Mouse (Mus musculus): ENCODE measurements around the gene Chac2. TPM values are rescaled to one million over a fixed set of nuclear protein-coding genes. Genes with fewer than 3 reads are reported as not detected.
A peak's percentile ranks its signal among the peaks of the same experiment; 100 is the strongest.
"Not testable (repeated sequence)": the region's sequence is repeated elsewhere in the genome, so short reads cannot be mapped to it uniquely, and the experiment has no call there.

Gene Chac2
- 16.9 and 21.4 TPM in 2 replicates for polyA plus RNA-seq (2014; fragmentation: Nextera tagmentation; extraction: Ambion mirVana)

- Histone ChIP-seq H3K36me3 (ENCODE audit: control insufficient read depth, insufficient read depth, low read length) (no peaks in the 10 kb centered on the region), H3K9ac (replicated peaks; ENCODE audit: low read depth, low read length) (peak within 1 kb of the TSS; percentile 57; the same call in 1 of the 2 replicates), H3K9me3 (ENCODE audit: control insufficient read depth, low read depth, low read length) (no peaks in the 10 kb centered on the region), H3K27ac (ENCODE audit: low read length) (peak within 1 kb of the TSS; percentile 40; the same call in 1 of the 2 replicates), H3K4me2 (replicated peaks; ENCODE audit: low read depth, low read length) (peak within 1 kb of the TSS; percentile 72), H3K4me1 (ENCODE audit: control insufficient read depth, insufficient read depth, low read length) (0 out of 2 replicates have a peak, but pooled peaks cover 3% of the 10 kb centered on the region), H3K4me3 (ENCODE audit: low read depth, low read length) (peak within 1 kb of the TSS; percentile 57), H3K27me3 (ENCODE audit: control insufficient read depth, insufficient read depth, low read length) (no peaks in the 10 kb centered on the region)
- peak; percentile 99 for ATAC-seq (ENCODE audit: insufficient number of reproducible peaks, insufficient read depth, low FRiP score, low read depth)
- WGBS, result under 1% methylated on average over 22 of the region's 22 CpGs
These were observed at the start of gene Chac2 for GRCm38 (mm10) chr11:30985877-30986624. Chac2 (minus strand) TSS chr11:30986350.

- Histone ChIP-seq H3K36me3 (ENCODE audit: control insufficient read depth, insufficient read depth, low read length) (no peaks in the 10 kb centered on the region), H3K27me3 (ENCODE audit: control insufficient read depth, insufficient read depth, low read length) (no peaks in the 10 kb centered on the region), H3K27ac (ENCODE audit: low read length) (no peak overlapping the region), H3K4me2 (replicated peaks; ENCODE audit: low read depth, low read length) (no peak overlapping the region), H3K4me1 (ENCODE audit: control insufficient read depth, insufficient read depth, low read length) (no peaks in the 10 kb centered on the region), H3K9me3 (ENCODE audit: control insufficient read depth, low read depth, low read length) (no peaks in the 10 kb centered on the region), H3K4me3 (ENCODE audit: low read depth, low read length) (no peak overlapping the region), H3K9ac (replicated peaks; ENCODE audit: low read depth, low read length) (no peak overlapping the region)
- ATAC-seq (ENCODE audit: insufficient number of reproducible peaks, insufficient read depth, low FRiP score, low read depth), result no peak
- 98% methylated on average over 4 of the region's 4 CpGs for WGBS
These were observed 48.8 kb upstream of the Chac2 start for GRCm38 (mm10) chr11:31034958-31035357.

- 71% methylated on average over 15 of the region's 15 CpGs for WGBS
- not testable (repeated sequence) for H3K27ac ChIP-seq (ENCODE audit: low read length); H3K4me3 ChIP-seq (ENCODE audit: low read depth, low read length); H3K27me3 ChIP-seq (ENCODE audit: control insufficient read depth, insufficient read depth, low read length); ATAC-seq (ENCODE audit: insufficient number of reproducible peaks, insufficient read depth, low FRiP score, low read depth); H3K4me2 ChIP-seq (replicated peaks; ENCODE audit: low read depth, low read length); H3K4me1 ChIP-seq (ENCODE audit: control insufficient read depth, insufficient read depth, low read length); H3K36me3 ChIP-seq (ENCODE audit: control insufficient read depth, insufficient read depth, low read length); H3K9ac ChIP-seq (replicated peaks; ENCODE audit: low read depth, low read length); H3K9me3 ChIP-seq (ENCODE audit: control insufficient read depth, low read depth, low read length)
These were observed 31.3 kb upstream of the Chac2 start for GRCm38 (mm10) chr11:31017466-31017865.

GRCm38 (mm10) chr11:31009668-31010067 is 23.5 kb upstream of the Chac2 start:
- not testable (repeated sequence) for H3K4me3 ChIP-seq (ENCODE audit: low read depth, low read length); H3K9ac ChIP-seq (replicated peaks; ENCODE audit: low read depth, low read length); H3K4me1 ChIP-seq (ENCODE audit: control insufficient read depth, insufficient read depth, low read length); H3K27me3 ChIP-seq (ENCODE audit: control insufficient read depth, insufficient read depth, low read length); ATAC-seq (ENCODE audit: insufficient number of reproducible peaks, insufficient read depth, low FRiP score, low read depth); H3K4me2 ChIP-seq (replicated peaks; ENCODE audit: low read depth, low read length); H3K36me3 ChIP-seq (ENCODE audit: control insufficient read depth, insufficient read depth, low read length); H3K27ac ChIP-seq (ENCODE audit: low read length); H3K9me3 ChIP-seq (ENCODE audit: control insufficient read depth, low read depth, low read length)
- 95% methylated on average over 1 of the region's 1 CpGs for WGBS

- Histone ChIP-seq H3K27me3 (ENCODE audit: control insufficient read depth, insufficient read depth, low read length) (no peaks in the 10 kb centered on the region), H3K4me3 (ENCODE audit: low read depth, low read length) (no peak overlapping the region), H3K4me2 (replicated peaks; ENCODE audit: low read depth, low read length) (no peak overlapping the region), H3K9me3 (ENCODE audit: control insufficient read depth, low read depth, low read length) (no peaks in the 10 kb centered on the region), H3K36me3 (ENCODE audit: control insufficient read depth, insufficient read depth, low read length) (no peaks in the 10 kb centered on the region), H3K4me1 (ENCODE audit: control insufficient read depth, insufficient read depth, low read length) (no peaks in the 10 kb centered on the region), H3K27ac (ENCODE audit: low read length) (no peak overlapping the region), H3K9ac (replicated peaks; ENCODE audit: low read depth, low read length) (no peak overlapping the region)
- ATAC-seq (ENCODE audit: insufficient number of reproducible peaks, insufficient read depth, low FRiP score, low read depth), result peak; percentile 84; the same call in 1 of the 2 replicates
- 80% methylated on average over 4 of the region's 4 CpGs for WGBS
These were observed 15.2 kb upstream of the Chac2 start for GRCm38 (mm10) chr11:31001169-31001908.

GRCm38 (mm10) chr11:31000028-31000427 is 13.9 kb upstream of the Chac2 start:
- 82% methylated on average over 2 of the region's 2 CpGs for WGBS
- Histone ChIP-seq H3K4me2 (replicated peaks; ENCODE audit: low read depth, low read length) (no peak overlapping the region), H3K27ac (ENCODE audit: low read length) (no peak overlapping the region), H3K4me1 (ENCODE audit: control insufficient read depth, insufficient read depth, low read length) (no peaks in the 10 kb centered on the region), H3K4me3 (ENCODE audit: low read depth, low read length) (no peak overlapping the region), H3K36me3 (ENCODE audit: control insufficient read depth, insufficient read depth, low read length) (no peaks in the 10 kb centered on the region), H3K9ac (replicated peaks; ENCODE audit: low read depth, low read length) (no peak overlapping the region), H3K9me3 (ENCODE audit: control insufficient read depth, low read depth, low read length) (no peaks in the 10 kb centered on the region), H3K27me3 (ENCODE audit: control insufficient read depth, insufficient read depth, low read length) (no peaks in the 10 kb centered on the region)
- ATAC-seq (ENCODE audit: insufficient number of reproducible peaks, insufficient read depth, low FRiP score, low read depth), result no peak

GRCm38 (mm10) chr11:30998704-30999103 is 12.6 kb upstream of the Chac2 start:
- Histone ChIP-seq H3K36me3 (ENCODE audit: control insufficient read depth, insufficient read depth, low read length) (no peaks in the 10 kb centered on the region), H3K4me2 (replicated peaks; ENCODE audit: low read depth, low read length) (no peak overlapping the region), H3K4me1 (ENCODE audit: control insufficient read depth, insufficient read depth, low read length) (no peaks in the 10 kb centered on the region), H3K27me3 (ENCODE audit: control insufficient read depth, insufficient read depth, low read length) (no peaks in the 10 kb centered on the region), H3K4me3 (ENCODE audit: low read depth, low read length) (no peak overlapping the region), H3K9me3 (ENCODE audit: control insufficient read depth, low read depth, low read length) (no peaks in the 10 kb centered on the region), H3K27ac (ENCODE audit: low read length) (no peak overlapping the region), H3K9ac (replicated peaks; ENCODE audit: low read depth, low read length) (no peak overlapping the region)
- no peak for ATAC-seq (ENCODE audit: insufficient number of reproducible peaks, insufficient read depth, low FRiP score, low read depth)
- 81% methylated on average over 2 of the region's 2 CpGs for WGBS

- Histone ChIP-seq H3K27ac (ENCODE audit: low read length) (no peak overlapping the region), H3K4me1 (ENCODE audit: control insufficient read depth, insufficient read depth, low read length) (no peaks in the 10 kb centered on the region), H3K9me3 (ENCODE audit: control insufficient read depth, low read depth, low read length) (no peaks in the 10 kb centered on the region), H3K9ac (replicated peaks; ENCODE audit: low read depth, low read length) (no peak overlapping the region), H3K4me3 (ENCODE audit: low read depth, low read length) (no peak overlapping the region), H3K27me3 (ENCODE audit: control insufficient read depth, insufficient read depth, low read length) (no peaks in the 10 kb centered on the region), H3K36me3 (ENCODE audit: control insufficient read depth, insufficient read depth, low read length) (no peaks in the 10 kb centered on the region), H3K4me2 (replicated peaks; ENCODE audit: low read depth, low read length) (no peak overlapping the region)
- no peak for ATAC-seq (ENCODE audit: insufficient number of reproducible peaks, insufficient read depth, low FRiP score, low read depth)
- WGBS, result 90% methylated on average over 5 of the region's 5 CpGs
These were observed 12.0 kb upstream of the Chac2 start for GRCm38 (mm10) chr11:30998199-30998598.

All from stomach, embryonic 14.5 days (tissue).